Mouse (Mus musculus): ENCODE data around the gene Ift57. TPM values are rescaled to one million over a fixed set of nuclear protein-coding genes. Genes with fewer than 3 reads are reported as not detected.

The Ift57 gene
- polyA plus RNA-seq, 1 experiment from 2014 or later, result 40.8 TPM

Other genes with a start within 250 kb of the Ift57 start
- gene Cd47, start 101.3 kb downstream of the Ift57 start, polyA plus RNA-seq (2015; fragmentation: Nextera tagmentation; extraction: Ambion mirVana), result 94.8 and 121 TPM in 2 replicates

Measured in midbrain, embryonic 13.5 days (tissue).